Mouse (Mus musculus) layer of hippocampus, postnatal 36 days (tissue): ENCODE measurements around the gene Epha3. TPM values are rescaled to one million over a fixed set of nuclear protein-coding genes. Genes with fewer than 3 reads are reported as not detected.

Experiments used
- DNase-seq, 2 experiments: peaks; one replicate each; pipeline ENCODE4 v3.0.0; 2022
- total RNA-seq, 2 experiments: library from RNA; stranded (reverse); gene quantifications; 2 replicates each; pipeline ENCODE4 v1.2.3; 2021

Gene Epha3
- total RNA-seq, 2 experiments from 2014 or later = 16.3 to 17.3 TPM

- DNase-seq = no peak
These were observed 80.4 kb downstream of the Epha3 start for GRCm38 (mm10) chr16:63783544-63783943.

GRCm38 (mm10) chr16:63782101-63782500 is 81.9 kb downstream of the Epha3 start:
- DNase-seq = no peak

GRCm38 (mm10) chr16:63780151-63780550 is 83.8 kb downstream of the Epha3 start:
- DNase-seq = no peak

DNA sequence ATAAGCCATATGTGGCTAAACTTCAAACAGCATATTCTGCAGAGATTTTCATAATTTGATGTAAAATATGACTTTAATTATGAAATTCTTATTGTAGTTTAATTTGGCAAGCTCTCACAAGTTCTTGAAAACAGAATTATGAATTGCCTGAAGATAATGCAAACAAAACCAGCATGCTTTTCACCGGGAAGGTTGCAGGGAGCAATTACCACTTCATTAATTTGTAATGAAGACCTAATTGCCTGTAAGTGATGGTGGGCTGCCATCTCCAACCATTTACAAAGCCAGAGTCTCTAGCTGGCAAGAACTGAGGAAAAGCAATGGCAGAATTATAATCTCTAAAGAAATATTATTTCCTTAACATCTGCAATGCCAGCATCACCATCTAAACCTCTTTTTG is 86.2 kb downstream of the Epha3 start:
- DNase-seq = no peak

DNA sequence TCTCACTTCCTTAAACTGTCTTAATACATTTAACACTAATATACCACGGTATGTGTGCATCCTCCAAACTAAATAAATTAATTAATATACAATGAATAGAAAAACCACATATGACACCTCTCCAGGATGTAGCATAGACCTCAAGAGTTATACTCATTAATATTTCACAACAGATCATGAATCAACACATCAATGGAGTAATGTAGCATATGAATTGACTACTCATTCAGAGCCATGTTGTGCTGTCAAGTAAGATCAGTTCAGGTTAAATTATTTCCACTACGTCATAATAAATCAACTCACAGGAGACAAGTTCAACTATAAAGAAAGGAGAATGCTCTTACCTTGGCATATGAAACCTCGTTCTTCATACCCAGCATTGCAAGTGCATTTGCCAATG is 91.4 kb downstream of the Epha3 start:
- no peak for DNase-seq

- no peak for DNase-seq
These were observed 96.4 kb downstream of the Epha3 start for GRCm38 (mm10) chr16:63767589-63767988.

- DNase-seq = no peak
These were observed 102.8 kb downstream of the Epha3 start for GRCm38 (mm10) chr16:63761177-63761576.

GRCm38 (mm10) chr16:63760112-63760511 is 103.9 kb downstream of the Epha3 start:
- no peak for DNase-seq

DNA sequence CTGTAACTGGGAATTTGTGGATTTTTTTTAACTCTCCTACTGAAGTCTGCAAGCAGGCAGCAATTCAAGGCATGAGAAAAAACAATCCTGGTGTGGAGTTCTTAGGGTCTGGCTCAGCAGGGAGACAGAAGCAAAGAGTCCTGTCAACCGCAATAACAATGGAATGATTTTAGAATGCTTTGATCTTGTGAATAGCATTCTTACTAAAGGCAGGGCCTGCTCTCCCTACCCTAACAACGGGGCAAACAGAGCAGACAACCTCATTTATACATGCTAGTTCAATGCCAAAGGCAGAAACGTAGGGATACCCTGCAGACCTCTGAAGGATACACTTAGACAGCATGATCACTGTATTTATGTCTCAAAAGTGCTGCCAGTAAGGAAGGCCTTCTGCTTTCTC is 110.9 kb downstream of the Epha3 start:
- DNase-seq = no peak

DNA sequence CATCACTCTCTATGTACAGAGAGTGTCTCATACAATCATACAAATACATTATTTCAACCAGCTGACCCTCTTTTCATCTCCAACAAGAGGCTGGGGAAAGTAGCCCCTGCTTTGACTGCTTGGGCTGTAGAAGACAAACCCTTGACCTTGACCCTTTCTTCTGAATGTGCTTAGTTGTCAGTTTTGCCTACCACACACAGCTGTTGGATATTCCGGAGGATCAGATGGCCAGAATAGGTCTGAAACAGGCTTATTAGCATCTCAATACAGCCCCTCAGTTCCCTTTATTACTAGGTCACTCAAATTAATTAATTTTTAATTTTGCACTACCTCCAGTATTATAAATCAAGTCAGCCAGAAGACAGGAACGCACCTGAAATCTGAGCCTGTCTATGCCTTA is 116.2 kb downstream of the Epha3 start:
- DNase-seq = no peak

GRCm38 (mm10) chr16:63745465-63745864 is 118.5 kb downstream of the Epha3 start:
- DNase-seq = no peak

- DNase-seq = no peak
These were observed 120.6 kb downstream of the Epha3 start for GRCm38 (mm10) chr16:63743208-63743854.

GRCm38 (mm10) chr16:63719235-63719634 is 144.7 kb downstream of the Epha3 start:
- no peak for DNase-seq

GRCm38 (mm10) chr16:63717317-63717716 is 146.7 kb downstream of the Epha3 start:
- no peak for DNase-seq

GRCm38 (mm10) chr16:63706912-63707868 is 156.8 kb downstream of the Epha3 start:
- DNase-seq = no peak

DNA sequence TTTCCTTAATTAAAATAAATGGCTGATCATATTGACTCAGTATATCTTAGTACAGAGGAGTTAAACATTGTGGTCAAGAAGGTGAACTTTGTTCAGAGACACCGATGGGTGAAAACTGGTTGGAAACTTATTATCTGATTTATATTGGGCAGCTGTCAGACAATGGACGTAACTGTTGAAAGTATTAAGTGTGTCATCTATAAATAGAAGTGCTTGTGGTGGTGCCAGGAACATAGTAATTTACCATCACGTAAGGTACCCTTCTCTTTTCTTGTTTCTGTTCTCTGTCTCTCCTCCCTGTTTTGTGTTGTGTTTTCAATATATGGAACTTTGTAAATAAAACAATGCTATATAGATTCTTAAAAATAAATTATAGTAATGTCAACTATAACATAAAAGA is 174.6 kb downstream of the Epha3 start:
- DNase-seq = no peak

DNA sequence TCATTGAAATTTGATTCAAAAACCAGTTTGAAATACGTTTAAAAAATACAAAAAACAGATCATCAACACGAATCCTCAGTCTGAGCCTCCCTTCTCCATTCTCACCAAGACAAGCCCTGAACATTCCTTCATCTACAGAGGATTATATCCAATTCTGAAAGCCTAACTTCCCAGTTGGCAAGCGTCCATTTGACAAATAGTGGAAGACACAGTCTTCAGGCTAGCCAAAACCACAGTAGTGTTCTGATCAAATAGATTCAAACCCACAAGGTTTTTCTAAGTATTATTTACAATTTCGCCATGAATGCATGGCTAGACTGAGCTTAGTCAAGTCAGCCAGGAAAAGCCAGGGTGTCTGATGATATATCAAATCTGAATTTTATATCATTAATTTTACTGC is 179.8 kb downstream of the Epha3 start:
- DNase-seq = no peak

DNA sequence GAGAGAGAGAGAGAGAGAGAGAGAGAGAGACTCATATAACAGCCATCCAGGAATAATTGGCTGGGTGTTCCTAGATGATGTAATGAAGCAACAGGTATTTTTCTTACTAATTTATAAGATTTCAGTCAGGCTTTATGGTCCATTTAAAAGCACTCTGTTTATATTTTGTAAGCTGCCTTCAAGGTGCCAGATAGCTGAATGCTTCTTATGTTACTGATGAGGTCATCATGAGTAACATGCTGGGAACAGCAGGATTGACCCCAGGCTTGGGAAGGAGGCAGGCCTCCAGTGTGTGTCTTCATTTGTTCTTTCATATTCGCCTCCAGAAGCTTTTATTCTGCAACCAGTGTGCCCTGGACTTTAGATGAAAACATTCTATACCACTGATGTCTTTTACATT is 189.5 kb downstream of the Epha3 start:
- DNase-seq = no peak

DNA sequence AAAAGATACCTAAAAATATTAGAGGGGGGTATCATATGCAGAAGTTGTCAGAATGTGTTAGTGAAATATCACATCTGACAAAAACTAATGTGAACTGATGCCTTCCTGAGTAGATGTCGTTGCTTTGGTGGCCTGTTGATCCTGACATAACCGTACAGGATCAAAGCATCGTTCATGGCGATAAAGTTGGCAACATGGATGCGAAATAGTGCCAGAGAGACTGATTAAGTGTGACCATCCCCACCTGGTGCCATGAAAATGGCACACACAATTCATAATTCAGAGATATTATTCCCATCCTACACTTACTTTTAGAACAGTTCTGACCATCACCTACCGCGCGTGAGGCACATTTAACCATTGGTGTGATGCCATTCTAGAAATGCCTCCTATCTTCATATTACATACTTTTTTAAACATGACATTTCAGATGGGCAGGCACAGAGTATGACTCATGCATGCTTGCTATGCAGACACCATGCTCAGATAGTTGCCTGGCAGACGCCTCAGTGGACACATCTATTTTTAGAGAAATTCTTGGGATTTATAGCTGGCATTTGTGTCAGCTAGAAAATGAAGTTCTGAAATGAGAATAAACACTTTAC is 190.6 kb downstream of the Epha3 start:
- no peak for DNase-seq

DNA sequence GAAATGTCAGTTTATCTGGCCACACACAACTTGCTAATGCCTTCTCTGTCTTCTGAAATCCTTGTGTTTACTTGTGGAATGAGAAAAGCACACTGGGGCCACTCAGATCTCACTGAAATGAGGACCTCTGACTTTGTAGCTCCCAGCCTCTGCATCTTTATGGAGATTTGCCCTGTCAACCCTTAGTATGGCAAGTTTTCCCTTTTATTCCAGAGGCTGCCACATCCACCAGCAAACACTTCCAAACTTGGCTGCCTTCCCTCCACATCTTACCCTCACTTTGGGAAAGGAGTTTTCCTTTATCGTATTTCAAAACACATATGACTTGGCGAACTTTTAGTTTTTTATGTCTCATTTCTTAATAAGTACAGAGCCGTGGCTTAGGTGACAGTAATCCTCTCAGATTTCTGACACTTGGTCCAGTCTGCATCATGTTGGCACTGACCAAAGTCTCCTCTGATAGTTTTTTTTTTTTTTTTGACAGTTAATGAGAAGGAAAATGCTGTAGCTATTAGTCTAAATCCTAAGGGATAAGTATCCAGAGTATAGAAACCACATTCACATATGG is 198.0 kb downstream of the Epha3 start:
- DNase-seq = no peak

GRCm38 (mm10) chr16:63658302-63658974 is 205.5 kb downstream of the Epha3 start:
- no peak for DNase-seq

- DNase-seq = no peak
These were observed 206.2 kb downstream of the Epha3 start for GRCm38 (mm10) chr16:63657743-63658142.
